Mouse (Mus musculus) liver, adult 2 months (tissue): ENCODE results near the gene Igsf3. TPM values are rescaled to one million over a fixed set of nuclear protein-coding genes. Genes with fewer than 3 reads are reported as not detected.

Experiments
- DNase-seq: peaks from one replicate; pipeline ENCODE4 v3.0.0-alpha.2; 2011; ENCODE audit warnings: low read depth, low spot score; ENCODE audit errors: extremely low read depth
- H3K27ac ChIP-seq: fragments of 200-500 bp; replicated peaks from 2 replicates; pipeline ENCODE4 v1.5.1; 2012; ENCODE audit warnings: low read depth, mild to moderate bottlenecking, control low read depth, inconsistent platforms, low read length; ENCODE audit not compliant: insufficient read depth
- H3K27me3 ChIP-seq: fragments of 200-500 bp; 2 replicates; pipeline ENCODE4 v1.6.1; 2012; ENCODE audit warnings: mild to moderate bottlenecking, moderate library complexity, low read length, inconsistent platforms; ENCODE audit not compliant: control insufficient read depth, insufficient read depth
- H3K36me3 ChIP-seq: fragments of 200-500 bp; 2 replicates; pipeline ENCODE4 v1.6.1; 2012; ENCODE audit warnings: low read length, inconsistent platforms; ENCODE audit not compliant: control insufficient read depth, insufficient read depth
- H3K4me1 ChIP-seq: fragments of 200-500 bp; 2 replicates; pipeline ENCODE4 v1.6.1; 2011; ENCODE audit warnings: low read length; ENCODE audit not compliant: control insufficient read depth, insufficient read depth
- H3K4me3 ChIP-seq: fragments of 200-500 bp; 2 replicates; pipeline ENCODE4 v1.5.1; 2011; ENCODE audit warnings: low read depth, mild to moderate bottlenecking, control low read depth, low read length, moderate library complexity; ENCODE audit not compliant: insufficient read depth
- H3K79me2 ChIP-seq: fragments of 200-500 bp; 2 replicates; pipeline ENCODE4 v1.6.1; 2012; ENCODE audit warnings: inconsistent platforms, mild to moderate bottlenecking, low read length, moderate library complexity; ENCODE audit not compliant: control insufficient read depth, insufficient read depth
- H3K9ac ChIP-seq: fragments of 200-500 bp; 2 replicates; pipeline ENCODE4 v1.6.1; 2012; ENCODE audit warnings: low read depth, mild to moderate bottlenecking, control low read depth, inconsistent platforms, low read length
- CTCF ChIP-seq: fragments of 200-500 bp; IDR thresholded peaks from 2 replicates; pipeline ENCODE4 v1.5.1; 2011; ENCODE audit warnings: low read depth, low read length, control low read depth
- POLR2A ChIP-seq: fragments of 200-500 bp; IDR thresholded peaks from 2 replicates; pipeline ENCODE4 v1.6.1; 2011; ENCODE audit warnings: low read length, control low read depth; ENCODE audit not compliant: insufficient read depth; ENCODE audit errors: extremely low read depth
- WGBS: fragments of 180-500 bp; shearing (Covaris S2); methylation state at CpG from one replicate; pipeline ENCODE4 v1.1.7; 2018; 5-methylcytosine and 5-hydroxymethylcytosine counted together
- polyA plus RNA-seq: library from polyadenylated mRNA; depleted of rRNA; stranded (reverse); fragments of >200 nt; gene quantifications from 2 replicates; pipeline ENCODE4 v1.2.3, GENCODE M21; 2012
- total RNA-seq: library from RNA; depleted of rRNA; stranded (reverse); fragments of >200 nt; gene quantifications from 2 replicates; pipeline ENCODE4 v1.2.3, GENCODE M21; 2014

Igsf3 gene
- total and polyA plus RNA-seq, 2 experiments, result 0.24 to 0.37 TPM

- Histone ChIP-seq H3K27me3 (no peaks in the 10 kb centered on the region), H3K36me3 (no peaks in the 10 kb centered on the region), H3K4me1 (no peaks in the 10 kb centered on the region), H3K79me2 (no peaks in the 10 kb centered on the region), H3K27ac (no peak overlapping the region), H3K4me3 (no peak overlapping the region), H3K9ac (no peak overlapping the region)
- no peak for DNase-seq
- WGBS, result 64% methylated on average over 13 of the region's 13 CpGs
- no peak for TF ChIP-seq CTCF
- no peak for TF ChIP-seq POLR2A
Measured at GRCm38 (mm10) chr3:101396726-101397263, 19.9 kb downstream of the Igsf3 start.

- no peak for DNase-seq
- Histone ChIP-seq H3K36me3 (no peaks in the 10 kb centered on the region), H3K9ac (no peak overlapping the region), H3K4me3 (no peak overlapping the region), H3K27me3 (no peaks in the 10 kb centered on the region), H3K4me1 (no peaks in the 10 kb centered on the region), H3K79me2 (no peaks in the 10 kb centered on the region), H3K27ac (no peak overlapping the region)
- 90% methylated on average over 4 of the region's 4 CpGs for WGBS
- TF ChIP-seq POLR2A (no peak), CTCF (no peak)
Measured at GRCm38 (mm10) chr3:101397422-101397821, 20.5 kb downstream of the Igsf3 start.

- WGBS, result 70% methylated on average over 12 of the region's 12 CpGs
- no peak overlapping the region for H3K4me3 ChIP-seq
Measured at GRCm38 (mm10) chr3:101398071-101398786, 21.3 kb downstream of the Igsf3 start.

GRCm38 (mm10) chr3:101398877-101399276, 22.0 kb downstream of the Igsf3 start:
- no peak overlapping the region for H3K4me3 ChIP-seq
- TF ChIP-seq POLR2A, result no peak
- TF ChIP-seq CTCF, result no peak
- H3K36me3 ChIP-seq, result no peaks in the 10 kb centered on the region
- no peaks in the 10 kb centered on the region for H3K4me1 ChIP-seq
- DNase-seq, result no peak
- no peaks in the 10 kb centered on the region for H3K79me2 ChIP-seq
- no peaks in the 10 kb centered on the region for H3K27me3 ChIP-seq
- no peak overlapping the region for H3K27ac ChIP-seq
- H3K9ac ChIP-seq, result no peak overlapping the region
- 45% methylated on average over 2 of the region's 2 CpGs for WGBS

More at GRCm38 (mm10) chr3:101398071-101398786, 21.3 kb downstream of the Igsf3 start:
- Histone ChIP-seq H3K4me1 (no peaks in the 10 kb centered on the region), H3K27me3 (no peaks in the 10 kb centered on the region), H3K27ac (no peak overlapping the region), H3K36me3 (no peaks in the 10 kb centered on the region), H3K79me2 (no peaks in the 10 kb centered on the region), H3K9ac (no peak overlapping the region)
- TF ChIP-seq CTCF (no peak), POLR2A (no peak)
- no peak for DNase-seq

GRCm38 (mm10) chr3:101401501-101401900, 24.6 kb downstream of the Igsf3 start:
- Histone ChIP-seq H3K4me3 (no peak overlapping the region), H3K36me3 (no peaks in the 10 kb centered on the region), H3K9ac (no peak overlapping the region), H3K79me2 (no peaks in the 10 kb centered on the region), H3K27me3 (no peaks in the 10 kb centered on the region), H3K4me1 (no peaks in the 10 kb centered on the region), H3K27ac (no peak overlapping the region)
- no peak for DNase-seq
- TF ChIP-seq CTCF, result no peak
- no peak for TF ChIP-seq POLR2A
- WGBS, result 75% methylated on average over 5 of the region's 5 CpGs
